Mouse (Mus musculus) MEL (cell line): ENCODE measurements around the gene Il2ra. TPM values are rescaled to one million over a fixed set of nuclear protein-coding genes. Genes with fewer than 3 reads are reported as not detected.

Experiments
- DNase-seq: peaks from one replicate; pipeline ENCODE4 v3.0.0; 2011; ENCODE audit warnings: low read depth, low spot score
- H3K27ac ChIP-seq: 2 replicates; pipeline ENCODE4 v1.5.1; 2012; ENCODE audit warnings: low read depth, mild to moderate bottlenecking, control low read depth, low read length, moderate library complexity; ENCODE audit not compliant: control insufficient read depth
- H3K27me3 ChIP-seq, 2 experiments: fragments of 150-350 bp in 1 of 2; sonication (generic) in 1 of 2; 2 replicates each; pipeline ENCODE4 v1.6.1; 2012; ENCODE audit warnings: low read length in 2 of 2, mild to moderate bottlenecking in 2 of 2, improper control_type of control experiment in 1 of 2, moderate library complexity in 1 of 2; ENCODE audit not compliant: insufficient read depth in 2 of 2, control insufficient read depth in 1 of 2
- H3K36me3 ChIP-seq, 2 experiments: 2 replicates each; pipeline ENCODE4 v1.6.1; 2012 to 2014; ENCODE audit warnings: low read length in 2 of 2, improper control_type of control experiment in 1 of 2, inconsistent platforms in 1 of 2, mild to moderate bottlenecking in 1 of 2; ENCODE audit not compliant: insufficient read depth in 2 of 2, control insufficient read depth in 1 of 2
- H3K4me1 ChIP-seq, 2 experiments: fragments of 150-350 bp in 1 of 2; sonication (generic) in 1 of 2; 2 replicates each; pipeline ENCODE4 v1.6.1; 2012; ENCODE audit warnings: low read length in 2 of 2, improper control_type of control experiment in 1 of 2, mild to moderate bottlenecking in 1 of 2; ENCODE audit not compliant: insufficient read depth in 2 of 2, control insufficient read depth in 1 of 2
- H3K4me3 ChIP-seq, 2 experiments: fragments of 150-350 bp in 1 of 2; sonication (generic) in 1 of 2; 2 replicates each; pipeline ENCODE4 v1.5.1; 2012; ENCODE audit warnings: low read depth in 2 of 2, low read length in 2 of 2, mild to moderate bottlenecking in 2 of 2, moderate library complexity in 2 of 2, control low read depth in 1 of 2, improper control_type of control experiment in 1 of 2; ENCODE audit not compliant: control insufficient read depth in 1 of 2, insufficient read depth in 1 of 2
- H3K79me2 ChIP-seq: 2 replicates; pipeline ENCODE4 v1.6.1; 2012; ENCODE audit warnings: mild to moderate bottlenecking, low read length, moderate library complexity; ENCODE audit not compliant: control insufficient read depth, poor library complexity, insufficient read depth
- H3K9ac ChIP-seq: 2 replicates; pipeline ENCODE4 v1.6.1; 2012; ENCODE audit warnings: low read depth, mild to moderate bottlenecking, control low read depth, low read length, moderate library complexity; ENCODE audit not compliant: control insufficient read depth, poor library complexity, severe bottlenecking
- H3K9me3 ChIP-seq: fragments of 150-350 bp; sonication (generic); replicated peaks from 2 replicates; pipeline ENCODE4 v1.6.1; 2012; ENCODE audit warnings: mild to moderate bottlenecking, low read length, improper control_type of control experiment, moderate library complexity; ENCODE audit not compliant: insufficient read depth
- BHLHE40 ChIP-seq: IDR thresholded peaks from 2 replicates; pipeline ENCODE4 v1.6.1; 2012; ENCODE audit warnings: low read depth, mild to moderate bottlenecking, inconsistent platforms, low read length, improper control_type of control experiment, borderline replicate concordance
- CHD1 ChIP-seq: IDR thresholded peaks from 2 replicates; pipeline ENCODE4 v1.6.1; 2012; ENCODE audit warnings: low read depth, mild to moderate bottlenecking, inconsistent platforms, low read length, improper control_type of control experiment
- CTCF ChIP-seq, 3 experiments: IDR thresholded peaks in 2 of 3; conservative IDR thresholded peaks in 1 of 3; 2 replicates each; pipeline ENCODE4 v1.5.1; 2011 to 2012; ENCODE audit warnings: low read length in 3 of 3, low read depth in 2 of 3, mild to moderate bottlenecking in 2 of 3, improper control_type of control experiment in 1 of 3, inconsistent platforms in 1 of 3, mixed read lengths in 1 of 3, moderate library complexity in 1 of 3; ENCODE audit not compliant: control insufficient read depth in 1 of 3, insufficient read depth in 1 of 3, poor library complexity in 1 of 3, severe bottlenecking in 1 of 3
- ELF1 ChIP-seq: IDR thresholded peaks from 2 replicates; pipeline ENCODE4 v1.6.1; 2014; ENCODE audit warnings: low read depth, mild to moderate bottlenecking, inconsistent platforms, low read length, improper control_type of control experiment, moderate library complexity
- ETS1 ChIP-seq: IDR thresholded peaks from 2 replicates; pipeline ENCODE4 v1.6.1; 2012; ENCODE audit warnings: low read depth, mild to moderate bottlenecking, inconsistent platforms, low read length, improper control_type of control experiment, moderate library complexity
- GABPA ChIP-seq: IDR thresholded peaks from 2 replicates; pipeline ENCODE4 v1.6.1; 2012; ENCODE audit warnings: low read depth, mild to moderate bottlenecking, inconsistent platforms, low read length, improper control_type of control experiment, moderate library complexity
- GATA1 ChIP-seq: IDR thresholded peaks from 2 replicates; pipeline ENCODE4 v1.6.1; 2011; ENCODE audit warnings: low read depth, low read length, improper control_type of control experiment
- KAT2A ChIP-seq: conservative IDR thresholded peaks from 2 replicates; pipeline ENCODE4 v1.6.1; 2012; ENCODE audit warnings: low read depth, low read length, improper control_type of control experiment, inconsistent platforms
- MAZ ChIP-seq: IDR thresholded peaks from 2 replicates; pipeline ENCODE4 v1.6.1; 2012; ENCODE audit warnings: low read depth, mild to moderate bottlenecking, inconsistent platforms, low read length, improper control_type of control experiment
- MEF2A ChIP-seq: IDR thresholded peaks from 2 replicates; pipeline ENCODE4 v1.6.1; 2014; ENCODE audit warnings: low read depth, mild to moderate bottlenecking, inconsistent platforms, low read length, improper control_type of control experiment; ENCODE audit not compliant: poor library complexity, insufficient replicate concordance, severe bottlenecking; ENCODE audit errors: extremely low read depth
- MXI1 ChIP-seq: IDR thresholded peaks from 2 replicates; pipeline ENCODE4 v1.6.1; 2011; ENCODE audit warnings: mild to moderate bottlenecking, low read depth, low read length, improper control_type of control experiment
- NELFE ChIP-seq: IDR thresholded peaks from 2 replicates; pipeline ENCODE4 v1.6.1; 2011; ENCODE audit warnings: low read depth, low read length, improper control_type of control experiment
- RAD21 ChIP-seq: IDR thresholded peaks from 2 replicates; pipeline ENCODE4 v1.6.1; 2011; ENCODE audit warnings: mild to moderate bottlenecking, low read depth, low read length, improper control_type of control experiment
- RCOR1 ChIP-seq: IDR thresholded peaks from 2 replicates; pipeline ENCODE4 v1.6.1; 2012; ENCODE audit warnings: low read depth, mild to moderate bottlenecking, inconsistent platforms, low read length, improper control_type of control experiment
- UBTF ChIP-seq: IDR thresholded peaks from 2 replicates; pipeline ENCODE4 v1.6.1; 2012; ENCODE audit warnings: low read depth, mild to moderate bottlenecking, inconsistent platforms, low read length, improper control_type of control experiment, moderate library complexity, borderline replicate concordance; ENCODE audit not compliant: insufficient read depth
- USF1 ChIP-seq: IDR thresholded peaks from 2 replicates; pipeline ENCODE4 v1.6.1; 2014; ENCODE audit warnings: low read depth, mild to moderate bottlenecking, inconsistent platforms, low read length, improper control_type of control experiment, moderate library complexity
- USF2 ChIP-seq, 2 experiments: IDR thresholded peaks; 2 replicates each; pipeline ENCODE4 v1.6.1; 2011 to 2012; ENCODE audit warnings: improper control_type of control experiment in 2 of 2, low read length in 2 of 2, borderline replicate concordance in 1 of 2, inconsistent platforms in 1 of 2, low read depth in 1 of 2, mild to moderate bottlenecking in 1 of 2; ENCODE audit not compliant: insufficient read depth in 1 of 2
- ZC3H11A ChIP-seq: IDR thresholded peaks from 2 replicates; pipeline ENCODE4 v1.6.1; 2012; ENCODE audit warnings: low read depth, mild to moderate bottlenecking, inconsistent platforms, low read length, improper control_type of control experiment
- ZKSCAN1 ChIP-seq: IDR thresholded peaks from 2 replicates; pipeline ENCODE4 v1.6.1; 2012; ENCODE audit warnings: low read depth, mild to moderate bottlenecking, inconsistent platforms, low read length, improper control_type of control experiment, moderate library complexity
- ZMIZ1 ChIP-seq: IDR thresholded peaks from 2 replicates; pipeline ENCODE4 v1.6.1; 2012; ENCODE audit warnings: low read depth, mild to moderate bottlenecking, inconsistent platforms, low read length, improper control_type of control experiment, moderate library complexity
- polyA plus RNA-seq, 2 experiments: library from polyadenylated mRNA; stranded (reverse) in 1 of 2; unstranded in 1 of 2; fragments of >175 nt in 1 of 2; fragments of >200 nt in 1 of 2; gene quantifications; 2 replicates each; pipeline versions ENCODE4 v1.2.1 to v1.2.4; 2012; ENCODE audit warnings: low replicate concordance in 2 of 2, low read depth in 1 of 2; ENCODE audit not compliant: insufficient read length in 2 of 2, insufficient read depth in 1 of 2, missing spikeins in 1 of 2
- total RNA-seq: library from RNA; depleted of rRNA; stranded (reverse); fragments of 300-350 nt; gene quantifications from 2 replicates; pipeline ENCODE4 v1.2.3, GENCODE M21; 2012

The Il2ra gene
- total and polyA plus RNA-seq, 3 experiments = not detected

GRCm38 (mm10) chr2:11663961-11664360, 21.4 kb downstream of the Il2ra start (continued):
- TF ChIP-seq KAT2A (no peak), GABPA (no peak)
- TF ChIP-seq, all 39 proteins: peak for 7

DNA sequence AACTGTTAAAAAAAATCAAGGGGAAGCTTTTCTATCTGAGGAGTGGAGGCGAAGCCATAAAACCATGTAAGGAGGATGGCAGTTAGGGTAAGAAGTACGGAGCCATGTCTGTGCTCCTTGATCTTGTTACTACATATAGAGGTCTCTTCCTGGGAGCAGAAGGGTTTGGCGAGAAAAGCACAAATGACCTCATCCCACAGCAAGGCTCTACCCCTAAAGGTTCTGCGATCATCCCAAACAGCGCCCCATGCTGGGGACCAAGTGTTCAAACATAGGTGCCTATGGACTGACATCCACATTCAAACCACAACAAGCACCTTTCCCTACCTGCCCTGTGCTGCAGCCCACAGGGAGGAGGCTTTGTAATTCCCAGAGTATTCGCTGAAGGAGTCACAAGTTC, 21.8 kb downstream of the Il2ra start:
- TF ChIP-seq ZC3H11A (no peak), ELF1 (no peak), BHLHE40 (no peak), NELFE (no peak), RCOR1 (no peak), CTCF (IDR thresholded peaks at IDR 0.05 in 2 of 3, conservative IDR thresholded peaks at IDR 0.05 in 1 of 3; ENCODE audit: control insufficient read depth in 1 of 3, insufficient read depth in 1 of 3, low read depth in 2 of 3, low read length in 3 of 3, poor library complexity in 1 of 3, severe bottlenecking in 1 of 3) (peak in 2 of 3 experiments; percentile 29 to 38; a peak in 5 of 6 replicates)
- peak; percentile 45 for DNase-seq
- no peaks in the 10 kb centered on the region for H3K79me2 ChIP-seq
- no peaks in the 10 kb centered on the region for H3K9me3 ChIP-seq
- H3K9ac ChIP-seq = no peak overlapping the region
- H3K27me3 ChIP-seq = no peaks in the 10 kb centered on the region; a peak in 1 of 4 replicates
- H3K27ac ChIP-seq = no peak overlapping the region
- peak overlapping the region in 1 of 2 experiments; percentile 22; a peak in 2 of 4 replicates for H3K4me3 ChIP-seq
- H3K4me1 ChIP-seq = peaks cover 0 to 6% of the 10 kb centered on the region in 2 experiments; a peak in 1 of 4 replicates
- no peaks in the 10 kb centered on the region for H3K36me3 ChIP-seq

DNA sequence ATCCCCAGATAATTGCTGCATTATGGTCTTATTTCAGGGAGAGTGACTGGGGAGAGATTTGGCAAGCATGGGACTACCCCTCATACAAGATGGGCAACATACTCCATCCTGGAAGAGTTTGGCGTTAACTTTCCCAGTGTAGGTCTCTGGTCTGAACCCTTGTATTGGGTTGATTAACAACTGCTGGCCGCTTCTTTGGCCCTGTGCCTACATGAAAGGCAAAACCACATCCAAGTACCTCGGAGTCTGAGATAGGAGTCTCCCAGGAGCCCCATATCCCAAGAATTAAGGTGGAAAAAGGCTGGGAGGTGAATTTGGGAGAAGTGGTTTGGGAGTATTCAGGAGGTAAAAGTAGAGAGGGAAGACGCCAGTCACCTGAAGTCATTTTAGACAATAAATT, 22.2 kb downstream of the Il2ra start:
- no peak for TF ChIP-seq RCOR1
- no peak for TF ChIP-seq ZKSCAN1
- TF ChIP-seq MEF2A = no peak
- TF ChIP-seq GATA1 = no peak
- TF ChIP-seq ZMIZ1 = no peak
- no peak for TF ChIP-seq USF1
- no peak for TF ChIP-seq MAZ
- TF ChIP-seq USF2 (IDR thresholded peaks at IDR 0.05; ENCODE audit: borderline replicate concordance in 1 of 2, insufficient read depth in 1 of 2, low read depth in 1 of 2, low read length in 2 of 2) = no peak
- TF ChIP-seq CHD1 = no peak
- no peak for TF ChIP-seq MXI1
- no peak for TF ChIP-seq ETS1
- TF ChIP-seq RAD21 = no peak
- no peak for TF ChIP-seq UBTF
- H3K4me1 ChIP-seq = peaks cover 0 to 6% of the 10 kb centered on the region in 2 experiments; a peak in 1 of 4 replicates
- no peak overlapping the region for H3K27ac ChIP-seq
- no peak overlapping the region for H3K4me3 ChIP-seq
- DNase-seq = no peak
- no peak overlapping the region for H3K9ac ChIP-seq
- H3K27me3 ChIP-seq = no peaks in the 10 kb centered on the region; a peak in 1 of 4 replicates
- no peaks in the 10 kb centered on the region for H3K79me2 ChIP-seq
- H3K36me3 ChIP-seq = no peaks in the 10 kb centered on the region
- no peaks in the 10 kb centered on the region for H3K9me3 ChIP-seq
